Mouse (Mus musculus): ENCODE data around the gene Tyms. TPM values are rescaled to one million over a fixed set of nuclear protein-coding genes. Genes with fewer than 3 reads are reported as not detected.

The Tyms gene
- total RNA-seq, 2 experiments from 2014 or later: 4.1 to 4.7 TPM

Other genes with a start within 250 kb of the Tyms start
- not detected for gene Il6, start 60.5 kb downstream of the Tyms start, total RNA-seq (2021)
- gene Garem2, start 31.5 kb upstream of the Tyms start, total RNA-seq (2021): under 1 TPM; 0.11 to 0.14 TPM
- not detected for gene 3110082J24Rik, start 32.5 kb upstream of the Tyms start, total RNA-seq (2021)
- 1,000 to 10,000 TPM; 1,332 to 1,358 TPM for gene Hadha, start 81.5 kb upstream of the Tyms start, total RNA-seq (2021)
- gene Hadhb, start 81.6 kb upstream of the Tyms start, total RNA-seq (2021): 1,000 to 10,000 TPM; 2,118 to 2,205 TPM
- gene Adgrf3, start 132.1 kb upstream of the Tyms start, total RNA-seq (2021): under 1 TPM in 1 of 2 experiments, not detected in 1; 0.08 TPM
- 10 to 100 TPM; 15.0 to 17.4 TPM for gene Selenoi, start 159.0 kb upstream of the Tyms start, total RNA-seq (2021)
- under 1 TPM in 1 of 2 experiments, not detected in 1; 0.11 TPM for gene Drc1, start 207.8 kb upstream of the Tyms start, total RNA-seq (2021)